Mouse (Mus musculus) sigmoid colon, adult 10 weeks (tissue): ENCODE results near the gene Edaradd. TPM values are rescaled to one million over a fixed set of nuclear protein-coding genes. Genes with fewer than 3 reads are reported as not detected.

Source experiments
- polyA plus RNA-seq: library from polyadenylated mRNA; stranded (reverse); fragments of 350-450 nt; fragmentation: Illumina TruSeq; extraction: RNeasy Lipid Tissue Mini Kit (QIAGEN cat#74804); gene quantifications from one replicate; pipeline ENCODE4 v1.2.3, GENCODE M21; 2014; ENCODE audit warnings: low read depth, low replicate concordance

The Edaradd gene
- 0.44 TPM for polyA plus RNA-seq

DNA sequence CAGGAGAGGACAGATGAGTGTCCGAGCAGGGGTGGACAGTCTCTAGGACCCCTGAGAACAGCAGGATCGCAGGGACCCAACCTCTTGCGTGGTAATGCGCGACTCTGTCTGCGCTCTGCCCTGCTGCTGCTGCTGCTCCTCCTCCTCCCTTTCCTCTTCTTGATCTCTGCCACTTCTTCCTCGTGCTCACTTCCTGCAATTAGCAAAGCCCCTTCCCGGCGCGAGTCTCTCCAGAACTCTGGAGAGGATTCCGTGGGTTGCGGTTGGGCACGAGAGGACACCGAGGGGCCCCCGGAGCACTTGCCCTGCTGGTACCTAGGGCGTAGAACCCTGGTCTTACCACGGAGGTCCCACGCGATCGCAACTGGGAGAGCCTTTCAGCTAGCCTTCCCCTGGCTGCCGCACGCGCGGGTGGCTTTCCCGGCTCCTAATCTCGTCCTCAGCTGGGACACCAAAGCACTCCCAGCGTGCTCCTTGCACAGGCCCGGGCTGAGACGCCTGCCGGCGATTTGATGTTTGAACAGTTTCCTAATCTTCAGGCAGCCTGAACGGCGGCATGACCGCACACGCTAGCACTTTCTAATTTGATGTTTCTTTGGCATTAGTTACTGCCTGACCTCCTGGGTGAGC lies at the start of gene Edaradd:
Edaradd (minus strand) TSS at position 484 of the 630 bp plus-strand sequence.

DNA sequence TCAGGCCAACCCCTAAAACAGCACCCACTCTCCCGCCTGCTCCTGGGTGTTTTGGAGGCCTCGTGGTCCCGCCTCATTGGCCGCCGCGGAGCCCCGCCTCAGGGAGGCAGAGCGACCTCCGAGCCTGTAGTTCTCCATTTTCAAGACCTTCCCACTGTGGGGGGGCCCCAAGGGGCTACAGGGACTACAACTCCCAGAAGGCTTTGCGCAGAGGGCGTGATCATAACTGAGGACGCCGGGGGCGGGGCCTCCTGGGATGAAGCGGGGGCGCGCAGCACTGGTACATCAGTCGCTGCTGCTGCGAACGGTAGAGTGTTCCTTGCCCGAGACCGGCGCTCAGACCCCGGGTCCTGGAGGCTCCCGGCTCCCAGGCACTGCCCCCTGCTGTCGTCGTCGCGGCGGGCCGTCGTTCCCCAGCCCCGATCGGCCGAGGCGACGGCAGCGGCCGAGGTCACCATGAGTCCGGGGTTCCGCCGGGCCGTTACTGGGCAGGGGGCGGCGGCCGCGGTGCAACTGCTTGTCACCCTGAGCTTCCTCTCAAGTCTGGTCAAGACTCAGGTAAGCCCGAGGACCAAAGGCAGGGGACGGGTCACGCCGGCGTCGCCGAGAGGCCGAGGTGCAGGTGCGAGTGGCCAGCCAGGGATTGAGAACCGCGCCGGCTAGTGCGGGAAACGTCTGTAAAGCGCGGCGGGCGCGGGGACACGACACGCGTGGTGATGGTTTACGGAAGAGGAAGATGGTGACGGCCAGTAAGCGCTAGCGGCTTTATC lies 45.6 kb upstream of the Edaradd start, which contains the start of gene Ero1lb:
Ero1lb (plus strand) TSS at position 254 of the 770 bp plus-strand sequence.

DNA sequence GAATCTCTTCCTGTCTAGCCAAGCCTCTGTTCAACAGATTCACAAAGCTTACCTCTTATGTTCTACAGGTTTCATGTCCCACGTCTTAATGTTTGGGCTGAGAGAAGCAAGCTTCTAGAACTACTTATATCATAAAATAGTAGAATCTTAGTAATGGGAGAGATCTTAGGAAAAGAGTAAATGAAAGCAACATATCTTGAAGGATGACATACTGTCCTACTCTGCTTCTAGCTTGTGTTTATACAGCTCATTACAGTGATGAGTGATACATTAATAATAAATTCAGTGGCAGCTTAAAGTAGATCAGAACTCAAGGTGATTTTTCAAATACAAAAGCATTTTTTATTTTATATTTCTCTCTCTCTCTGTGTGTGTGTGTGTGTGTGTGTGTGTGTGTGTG lies 55.4 kb downstream of the Edaradd start, which contains the start of gene Lgals8:
Lgals8 (minus strand) TSS at position 101 of the 400 bp plus-strand sequence.

Other genes with a start within 250 kb of the Edaradd start
- not detected for gene Actn2, start 179.7 kb downstream of the Edaradd start, polyA plus RNA-seq
- gene Heatr1, start 125.4 kb downstream of the Edaradd start, polyA plus RNA-seq, result 7.8 TPM
- gene Lgals8, start 55.5 kb downstream of the Edaradd start, polyA plus RNA-seq, result 134 TPM
- 14.5 TPM for gene Ero1lb, start 45.4 kb upstream of the Edaradd start, polyA plus RNA-seq